Mouse (Mus musculus) CH12.LX (cell line): ENCODE results near the gene Pex12.

Source experiments
- CTCF ChIP-seq, 2 experiments: IDR thresholded peaks in 1 of 2; conservative IDR thresholded peaks in 1 of 2; 2 replicates each; pipeline ENCODE4 v1.5.1; 2011 to 2012; ENCODE audit warnings: low read depth in 2 of 2, low read length in 2 of 2, improper control_type of control experiment in 1 of 2, inconsistent platforms in 1 of 2, mild to moderate bottlenecking in 1 of 2, moderate library complexity in 1 of 2
- ELF1 ChIP-seq: IDR thresholded peaks from 2 replicates; pipeline ENCODE4 v1.6.1; 2014; ENCODE audit warnings: low read depth, mild to moderate bottlenecking, inconsistent platforms, low read length, improper control_type of control experiment
- HCFC1 ChIP-seq: IDR thresholded peaks from 2 replicates; pipeline ENCODE4 v1.6.1; 2012; ENCODE audit warnings: low read depth, mild to moderate bottlenecking, inconsistent platforms, low read length, improper control_type of control experiment
- KAT2A ChIP-seq: IDR thresholded peaks from 2 replicates; pipeline ENCODE4 v1.6.1; 2012; ENCODE audit warnings: low read length, improper control_type of control experiment, inconsistent platforms; ENCODE audit not compliant: insufficient replicate concordance
- MAFK ChIP-seq: IDR thresholded peaks from 2 replicates; pipeline ENCODE4 v1.6.1; 2011; ENCODE audit warnings: low read length, improper control_type of control experiment; ENCODE audit not compliant: insufficient replicate concordance
- MAX ChIP-seq: IDR thresholded peaks from 2 replicates; pipeline ENCODE4 v1.6.1; 2011; ENCODE audit warnings: low read length, improper control_type of control experiment
- NRF1 ChIP-seq: IDR thresholded peaks from 2 replicates; pipeline ENCODE4 v1.6.1; 2014; ENCODE audit warnings: low read depth, mild to moderate bottlenecking, inconsistent platforms, low read length, improper control_type of control experiment, moderate library complexity
- POLR2A ChIP-seq: IDR thresholded peaks from 2 replicates; pipeline ENCODE4 v1.6.1; 2011; ENCODE audit warnings: low read depth, mild to moderate bottlenecking, improper control_type of control experiment, low read length
- POLR2AphosphoS2 ChIP-seq: IDR thresholded peaks from 2 replicates; pipeline ENCODE4 v1.6.1; 2011; ENCODE audit warnings: low read depth, low read length, improper control_type of control experiment
- RCOR1 ChIP-seq: conservative IDR thresholded peaks from 2 replicates; pipeline ENCODE4 v1.6.1; 2012; ENCODE audit warnings: low read depth, mild to moderate bottlenecking, inconsistent platforms, low read length, improper control_type of control experiment
- TCF12 ChIP-seq: IDR thresholded peaks from 2 replicates; pipeline ENCODE4 v1.6.1; 2014; ENCODE audit warnings: low read depth, mild to moderate bottlenecking, inconsistent platforms, low read length, improper control_type of control experiment

DNA sequence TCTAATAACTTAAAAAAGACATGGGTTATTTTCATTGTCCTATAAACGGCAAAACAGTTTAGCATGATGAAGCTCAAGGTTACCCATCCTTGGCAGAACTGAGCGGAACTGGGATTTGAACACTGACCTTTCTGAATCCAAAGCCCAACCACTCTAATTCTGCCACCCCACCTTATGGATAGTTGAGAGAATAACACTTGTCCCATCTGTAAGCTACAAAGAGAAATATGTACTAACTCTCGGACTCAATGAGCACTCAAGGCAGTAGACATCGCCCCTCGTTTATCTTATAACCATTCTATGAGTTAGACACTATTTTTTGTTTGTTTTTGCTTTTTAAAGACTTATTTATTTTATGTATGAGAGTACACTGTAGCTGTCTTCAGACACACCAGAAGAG is 13.3 kb downstream of the Pex12 start:
- peak; percentile 49; the same call in 1 of the 2 replicates for TF ChIP-seq MAX
- no peak for TF ChIP-seq RCOR1
- TF ChIP-seq POLR2AphosphoS2, result no peak
- no peak for TF ChIP-seq KAT2A
- no peak for TF ChIP-seq MAFK
- TF ChIP-seq CTCF (conservative IDR thresholded peaks at IDR 0.05 in 1 of 2, IDR thresholded peaks at IDR 0.05 in 1 of 2; ENCODE audit: low read depth in 2 of 2, low read length in 2 of 2), result peak in 1 of 2 experiments; percentile 56; a peak in 1 of 4 replicates
- TF ChIP-seq TCF12, result peak; percentile 19; the same call in 1 of the 2 replicates
- no peak for TF ChIP-seq POLR2A
- TF ChIP-seq ELF1, result no peak
- TF ChIP-seq NRF1, result no peak
- TF ChIP-seq HCFC1, result no peak
